Mouse (Mus musculus) neural tube, embryonic 12.5 days (tissue): ENCODE data around the gene D330020A13Rik. TPM values are rescaled to one million over a fixed set of nuclear protein-coding genes. Genes with fewer than 3 reads are reported as not detected.

Experiments
- polyA plus RNA-seq: library from polyadenylated mRNA; unstranded; fragments of >200 nt; fragmentation: Nextera tagmentation; extraction: Ambion mirVana; gene quantifications from 2 replicates; pipeline ENCODE4 v1.2.1, GENCODE M21; 2016

D330020A13Rik gene
- polyA plus RNA-seq, 1 experiment from 2014 or later, result 0.49 TPM

Other genes starting within 250 kb of the D330020A13Rik start
- gene Ninj2, start 201.0 kb upstream of the D330020A13Rik start, polyA plus RNA-seq, result not detected in 2 replicates
- 0.39 and 0.46 TPM in 2 replicates for gene B4galnt3, start 195 bp downstream of the D330020A13Rik start, polyA plus RNA-seq
- 51.4 and 54.1 TPM in 2 replicates for gene Kdm5a, start 69.8 kb downstream of the D330020A13Rik start, polyA plus RNA-seq
- 19.6 and 25.1 TPM in 2 replicates for gene Ccdc77, start 70.0 kb downstream of the D330020A13Rik start, polyA plus RNA-seq
- 10.4 and 12.8 TPM in 2 replicates for gene Il17ra, start 168.9 kb downstream of the D330020A13Rik start, polyA plus RNA-seq
- 2.5 and 3.2 TPM in 2 replicates for gene Tmem121b, start 199.4 kb downstream of the D330020A13Rik start, polyA plus RNA-seq
- 19.9 and 23.6 TPM in 2 replicates for gene Hdhd5, start 237.0 kb downstream of the D330020A13Rik start, polyA plus RNA-seq